Mouse (Mus musculus) heart, adult 9 months (tissue): ENCODE results near the gene Ccdc115.
"Not testable (repeated sequence)": the region's sequence is repeated elsewhere in the genome, so short reads cannot be mapped to it uniquely, and the experiment has no call there.

Experiments
- DNase-seq, 2 experiments: peaks; one replicate each; pipeline ENCODE4 v3.0.0; 2022; ENCODE audit warnings: low spot score in 2 of 2

Ccdc115 gene

GRCm38 (mm10) chr1:34438381-34439051 is 956 bp downstream of the Ccdc115 start:
- no peak for DNase-seq

- DNase-seq = not testable (repeated sequence)
These were observed 2.1 kb downstream of the Ccdc115 start for GRCm38 (mm10) chr1:34437366-34437765.

GRCm38 (mm10) chr1:34436374-34436773 is 3.1 kb downstream of the Ccdc115 start:
- no peak for DNase-seq

DNA sequence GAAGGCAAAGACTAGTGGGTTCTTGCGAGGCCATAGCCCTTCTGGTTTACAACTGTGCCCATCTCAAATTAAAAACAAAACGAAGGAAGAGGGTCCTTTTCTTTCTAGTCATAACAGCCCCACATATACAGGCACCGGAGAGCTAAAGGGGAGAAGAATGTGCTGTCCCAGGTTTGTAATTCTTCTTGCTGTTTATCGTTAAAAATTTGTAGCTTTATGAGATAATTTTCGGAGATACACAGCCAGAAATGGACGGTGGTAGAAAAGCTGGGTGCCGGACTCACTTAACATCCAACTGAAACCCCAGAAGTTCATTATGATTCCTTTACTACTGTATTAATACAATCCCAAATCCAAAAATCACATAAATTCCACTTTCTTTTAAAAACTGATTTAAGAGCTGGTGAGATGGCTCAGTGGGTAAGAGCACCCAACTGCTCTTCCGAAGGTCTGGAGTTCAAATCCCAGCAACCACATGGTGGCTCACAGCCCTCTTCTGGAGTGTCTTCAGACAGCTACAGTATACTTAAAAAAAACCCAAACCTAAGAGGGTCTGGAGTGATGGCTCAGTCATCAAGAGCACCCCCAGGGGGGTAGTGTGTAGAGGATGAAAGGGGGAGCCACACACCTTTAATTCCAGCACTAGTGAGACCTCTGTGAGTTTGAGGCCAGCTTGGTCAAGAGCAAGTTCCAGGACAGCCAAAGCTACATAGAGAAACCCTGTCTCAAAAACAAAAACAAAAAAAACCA is 3.9 kb downstream of the Ccdc115 start:
- DNase-seq = no peak

DNA sequence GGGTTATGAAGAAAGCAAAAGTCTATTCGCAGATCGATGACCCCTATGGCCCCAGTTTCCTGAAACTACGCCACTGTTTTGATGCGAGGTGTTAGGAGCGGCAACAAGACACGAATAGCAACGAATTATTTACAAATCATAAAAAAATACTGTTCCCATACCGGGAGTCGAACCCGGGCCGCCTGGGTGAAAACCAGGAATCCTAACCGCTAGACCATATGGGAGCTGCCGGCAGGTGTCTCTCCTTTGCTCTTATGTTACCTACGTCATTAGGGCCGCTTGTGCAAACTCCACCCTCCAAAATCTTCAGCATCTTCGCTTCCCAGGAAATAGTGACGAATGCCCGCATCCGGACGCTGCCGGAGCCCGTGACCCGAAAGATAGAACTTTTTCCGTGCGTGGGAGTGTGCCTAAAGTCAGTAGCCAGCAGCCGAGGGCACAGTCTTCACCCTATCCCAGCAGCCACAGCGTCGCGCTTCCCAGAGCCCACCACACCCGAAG is 4.8 kb downstream of the Ccdc115 start:
- DNase-seq = peak; percentile 88 to 93

GRCm38 (mm10) chr1:34433891-34434521 is 5.5 kb downstream of the Ccdc115 start:
- DNase-seq = peak in 1 of 2 experiments; percentile 21

DNA sequence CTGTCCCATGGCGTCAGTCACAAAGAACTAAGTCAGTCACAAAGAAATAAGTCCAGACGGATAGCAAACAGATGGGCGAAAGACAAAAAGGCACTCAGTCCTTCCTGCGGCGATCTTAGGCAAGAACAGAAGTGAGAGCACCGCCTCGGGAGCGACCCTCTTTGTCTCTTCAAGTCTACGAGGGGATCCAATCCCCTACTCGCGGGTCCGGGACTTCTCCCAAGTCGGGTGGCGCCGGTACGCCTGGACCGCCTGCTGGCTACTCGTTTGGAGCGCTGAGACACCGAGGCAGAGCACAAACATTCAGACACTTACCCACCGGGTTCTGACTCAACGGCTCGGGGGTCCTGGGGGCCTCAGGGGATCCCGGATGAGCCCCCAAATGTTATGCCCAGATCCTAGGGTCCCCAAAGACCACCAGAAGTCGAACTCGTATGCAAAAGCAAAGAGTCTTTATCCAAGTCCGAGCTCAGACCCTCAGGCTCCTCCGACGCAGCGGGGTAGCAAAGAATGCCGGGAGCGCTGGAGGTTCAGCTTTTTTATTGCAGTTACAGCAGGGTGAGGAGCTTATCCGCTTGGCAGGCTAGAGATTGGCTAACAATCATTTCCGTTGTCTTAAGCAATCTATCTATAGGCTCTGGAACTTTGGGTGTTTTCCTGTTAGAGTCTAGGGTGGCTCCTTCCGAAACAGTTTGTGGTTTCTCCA is 6.5 kb downstream of the Ccdc115 start:
- DNase-seq = peak; percentile 40 to 63

GRCm38 (mm10) chr1:34432411-34432775 is 7.1 kb downstream of the Ccdc115 start:
- DNase-seq = peak in 1 of 2 experiments; percentile 14

DNA sequence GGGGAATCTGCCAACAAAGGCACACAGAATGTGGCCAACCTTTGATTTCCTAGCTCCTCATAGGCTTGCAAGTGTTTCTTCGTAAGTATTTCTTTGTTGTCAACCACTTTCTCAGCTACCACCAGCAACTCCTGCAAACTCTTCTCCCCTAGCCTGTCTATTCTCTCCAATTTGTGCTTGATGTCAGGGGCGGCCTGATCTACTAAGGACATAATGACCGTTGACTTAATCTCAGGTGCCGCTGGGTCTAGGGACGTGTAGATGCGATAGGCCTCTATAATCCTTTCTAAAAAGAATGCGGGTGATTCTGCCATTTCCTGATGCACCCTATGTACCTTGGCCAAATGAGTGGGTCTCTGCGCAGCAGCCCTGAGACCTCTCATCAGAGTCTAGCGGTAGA is 8.0 kb downstream of the Ccdc115 start:
- no peak for DNase-seq

- no peak for DNase-seq
These were observed 8.5 kb downstream of the Ccdc115 start for GRCm38 (mm10) chr1:34430981-34431380.

DNA sequence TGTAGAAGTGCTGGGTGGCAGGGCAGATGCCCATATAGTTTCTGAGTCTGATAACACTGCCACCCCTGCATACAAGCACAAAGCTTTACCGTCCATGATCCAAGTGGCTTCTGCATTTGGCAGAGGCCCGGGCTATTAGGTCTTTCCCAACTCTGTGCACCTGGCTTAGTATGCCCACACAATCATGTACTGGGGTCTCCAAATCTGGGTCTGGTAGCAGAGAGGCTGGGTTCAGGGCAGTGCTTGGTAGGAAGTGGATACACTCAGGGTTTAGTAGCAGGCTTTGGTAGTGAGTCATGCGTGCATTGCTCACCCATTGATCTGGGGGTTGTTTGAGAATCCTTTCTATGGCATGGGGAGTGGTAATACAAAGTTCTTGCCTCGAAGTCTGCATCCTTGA is 10.2 kb downstream of the Ccdc115 start:
- DNase-seq = no peak

DNA sequence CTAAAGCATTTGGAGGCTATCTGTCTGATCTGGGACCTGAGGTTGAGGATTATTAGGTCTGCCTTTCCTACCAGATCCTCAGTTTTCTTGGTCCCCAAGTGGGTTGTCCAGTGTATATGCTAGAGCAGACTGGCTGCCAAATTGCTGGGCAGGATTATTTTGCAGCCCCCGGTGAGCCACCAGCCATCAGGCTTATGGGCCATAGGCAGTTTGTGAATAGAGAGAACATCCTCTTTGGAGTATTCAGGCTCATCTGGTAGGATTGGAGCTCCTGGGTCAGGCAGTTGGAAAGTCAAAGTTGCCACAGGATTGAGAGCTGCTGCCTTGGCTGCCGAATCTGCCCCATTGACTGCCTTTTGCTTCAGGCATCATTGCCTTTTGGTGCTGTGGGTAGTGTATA is 11.0 kb downstream of the Ccdc115 start:
- no peak for DNase-seq

DNA sequence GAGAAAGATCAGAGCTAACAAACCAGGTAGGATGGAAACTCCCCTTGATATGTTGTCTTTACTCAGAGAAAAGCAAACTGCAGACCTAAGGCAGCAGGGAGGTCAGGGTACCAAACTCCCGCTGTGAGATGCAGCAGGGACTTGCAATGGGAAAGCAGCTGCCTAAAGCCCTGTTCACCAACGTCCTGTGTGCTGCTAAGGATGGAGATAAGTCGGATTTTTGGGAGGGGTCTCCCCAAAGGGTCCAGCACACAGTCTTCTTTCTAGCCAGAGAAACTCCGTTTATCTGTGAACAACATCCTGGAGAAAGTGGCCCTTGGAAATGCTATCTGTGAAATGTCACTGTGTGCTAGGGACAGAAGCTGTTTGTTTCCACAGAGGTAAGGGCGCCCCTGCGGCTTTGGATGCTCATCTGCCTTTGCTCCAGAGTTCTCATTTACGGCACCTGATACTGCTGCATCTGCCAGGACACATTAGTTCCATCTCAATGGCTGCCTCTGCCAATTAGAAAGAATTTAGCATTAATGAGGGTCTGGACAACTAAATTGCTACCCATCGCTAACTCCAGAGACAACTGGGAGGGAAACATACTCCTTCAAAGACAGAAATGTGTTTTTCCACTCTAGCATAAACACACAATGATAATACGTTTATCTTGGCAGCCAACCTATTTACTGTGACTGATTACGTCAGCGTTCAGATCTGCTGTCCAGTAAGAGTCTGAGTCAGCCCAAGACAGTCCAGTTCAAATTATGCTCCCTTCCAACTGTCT is 40.1 kb downstream of the Ccdc115 start:
- DNase-seq = peak; percentile 38 to 44

GRCm38 (mm10) chr1:34396321-34396720 is 43.2 kb downstream of the Ccdc115 start:
- DNase-seq = no peak

GRCm38 (mm10) chr1:34389234-34389891 is 50.1 kb downstream of the Ccdc115 start:
- peak; percentile 68 to 81 for DNase-seq

GRCm38 (mm10) chr1:34388849-34389233 is 50.6 kb downstream of the Ccdc115 start:
- DNase-seq = peak; percentile 10 to 24

DNA sequence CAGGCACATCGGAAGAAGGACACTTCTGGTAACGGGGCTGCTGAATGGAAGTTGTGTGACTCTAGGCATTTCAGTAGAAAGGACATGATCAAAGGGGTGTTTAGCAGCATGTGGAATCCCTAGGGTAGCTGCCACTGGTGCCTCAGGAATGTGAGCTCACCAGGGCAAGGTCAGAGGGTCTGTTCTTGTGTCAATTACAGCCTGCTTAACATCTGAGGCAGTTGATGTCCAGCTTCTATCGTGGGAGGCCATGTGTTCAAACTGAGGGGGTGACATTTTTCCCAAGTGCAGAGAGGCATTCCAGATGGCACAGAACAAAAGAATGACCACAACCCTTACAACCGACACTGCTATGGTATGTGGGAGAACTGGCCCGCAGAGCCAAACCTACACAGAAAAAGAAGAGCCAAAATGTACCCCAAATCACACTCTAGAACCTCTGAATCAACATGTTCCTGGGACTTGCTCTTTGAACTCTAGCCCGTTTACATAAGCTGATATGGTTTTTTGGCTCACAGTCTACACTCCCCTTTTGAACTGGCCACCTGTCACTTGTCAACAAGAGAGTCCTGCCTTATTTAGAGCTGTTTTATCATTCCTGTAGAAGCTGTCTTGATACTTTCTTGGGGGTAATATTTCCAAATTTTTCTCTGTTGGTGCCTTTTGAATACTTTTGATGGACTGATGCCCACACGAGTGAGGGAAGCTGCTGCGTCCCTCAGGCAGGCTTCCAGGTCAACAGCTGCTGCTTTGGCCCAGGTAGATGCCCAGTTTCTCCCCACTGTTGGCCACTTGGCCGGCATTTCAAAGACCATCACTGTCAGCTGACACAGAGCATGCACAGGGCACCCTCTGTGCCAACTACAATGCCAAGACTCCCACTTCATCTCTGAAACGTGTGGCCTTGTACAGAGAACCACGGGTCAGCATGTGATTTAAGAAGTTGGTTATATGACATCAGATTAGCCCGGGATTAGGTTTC is 51.8 kb downstream of the Ccdc115 start:
- DNase-seq = peak in 1 of 2 experiments; percentile 10
